Mouse (Mus musculus): ENCODE data around the gene Adamts20. TPM values are rescaled to one million over a fixed set of nuclear protein-coding genes. Genes with fewer than 3 reads are reported as not detected.
"Not testable (repeated sequence)": the region's sequence is repeated elsewhere in the genome, so short reads cannot be mapped to it uniquely, and the experiment has no call there.

Gene Adamts20
- under 1 TPM; 0.29 TPM for total RNA-seq (2021)
- long read RNA-seq, experiment 1: 0 reads
- long read RNA-seq, experiment 2, full-length matches to known transcripts: 1 of 1 reads
- long read RNA-seq, experiment 2, partial matches to known transcripts: 0 of 1 reads
- long read RNA-seq, experiment 2, other reads (novel, unspliced or antisense): 0 of 1 reads

- no peak for DNase-seq
- intact Hi-C loops (cut with DNase I): no loop called here
Observed at GRCm38 (mm10) chr15:94465318-94465717, at the start of gene Adamts20. Gene Adamts20 (minus strand): TSS chr15:94465418.

DNA sequence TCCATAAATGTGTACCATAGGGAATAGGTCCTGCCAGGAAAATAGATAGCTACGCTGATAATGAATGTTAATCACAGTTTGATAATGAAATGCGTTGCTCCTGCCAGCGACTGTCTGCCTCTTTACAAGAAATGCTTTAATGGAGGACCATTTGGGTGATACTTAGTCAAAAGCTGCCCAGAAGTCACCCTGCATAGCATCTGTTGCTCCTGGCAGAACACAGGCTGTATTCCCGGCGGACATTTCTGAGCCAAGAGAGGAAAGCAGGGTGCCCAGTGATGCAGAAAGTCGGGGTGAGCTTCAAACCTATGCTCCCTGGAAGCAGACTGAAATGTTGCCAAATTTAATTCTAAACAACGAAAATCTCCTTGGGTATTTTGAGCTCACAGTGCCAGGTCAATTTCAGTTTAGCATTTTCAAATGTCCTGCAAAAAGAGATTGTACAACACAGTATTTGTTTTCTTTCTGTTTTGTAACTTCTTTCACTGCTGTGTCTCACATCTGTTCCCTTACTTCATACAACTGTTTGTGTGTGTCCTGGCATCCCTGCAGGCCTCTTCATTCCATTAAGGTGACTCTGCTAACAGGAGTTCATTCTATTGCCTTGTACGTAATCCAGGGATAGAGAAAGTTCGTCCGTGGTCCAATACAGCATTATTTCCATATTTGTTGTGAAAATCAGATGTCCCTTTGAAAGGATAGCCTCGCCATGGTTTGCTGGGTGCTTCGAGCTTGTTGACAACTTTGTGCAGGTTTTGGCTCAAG, 38.4 kb upstream of the Adamts20 start:
- peak; percentile 8 to 19 for DNase-seq
- intact Hi-C loops (cut with DNase I): no loop called here

- intact Hi-C loops (cut with DNase I): no loop called here
- DNase-seq: no peak
Observed at GRCm38 (mm10) chr15:94499260-94499659, 34.0 kb upstream of the Adamts20 start.

GRCm38 (mm10) chr15:94495936-94496335, 30.7 kb upstream of the Adamts20 start:
- DNase-seq: no peak
- intact Hi-C loops (cut with DNase I): no loop called here

DNA sequence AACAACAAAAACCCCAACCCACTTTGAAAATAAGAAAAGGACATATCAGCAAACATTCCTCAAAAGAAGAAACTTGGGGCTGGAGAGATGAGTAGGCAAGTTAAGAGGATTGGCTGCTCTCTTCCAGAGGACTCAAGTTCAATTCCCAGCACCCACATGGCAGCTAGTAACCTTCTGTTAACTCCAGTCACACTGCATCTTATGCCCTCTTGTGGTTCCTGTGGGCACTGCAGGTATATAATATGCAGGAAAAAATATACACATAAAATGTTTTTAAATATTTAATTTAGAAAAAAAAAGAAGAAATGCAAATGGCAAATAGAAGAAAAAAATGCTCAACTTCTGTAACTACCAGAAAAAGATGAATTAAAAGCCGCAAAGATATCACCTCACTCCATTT, 29.2 kb upstream of the Adamts20 start:
- intact Hi-C loops (cut with DNase I): no loop called here
- DNase-seq: no peak

DNA sequence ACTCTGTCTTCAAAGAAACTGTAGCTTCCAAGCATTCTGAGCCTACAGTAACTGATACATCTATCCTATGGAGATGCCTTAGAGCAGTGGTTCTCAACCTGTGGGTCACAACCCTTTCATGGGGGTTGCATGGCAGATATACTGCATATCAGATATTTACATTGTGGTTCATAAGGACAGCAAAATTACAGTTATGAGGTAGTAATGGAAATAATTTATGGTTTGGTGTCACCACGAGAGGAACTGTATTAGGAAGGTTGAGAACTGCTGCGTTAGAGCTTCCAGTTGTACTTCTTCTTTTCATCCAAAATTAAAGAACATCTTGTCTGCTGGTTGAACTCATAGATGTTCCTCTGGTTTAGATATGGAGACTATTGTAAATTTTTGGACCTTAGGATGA, 24.2 kb upstream of the Adamts20 start:
- DNase-seq: no peak
- intact Hi-C loops (cut with DNase I): no loop called here

- intact Hi-C loops (cut with DNase I); DNase-seq: not testable (repeated sequence)
Observed at GRCm38 (mm10) chr15:94488028-94488427, 22.8 kb upstream of the Adamts20 start.

- intact Hi-C loops (cut with DNase I): no loop called here
- DNase-seq: no peak
Observed at GRCm38 (mm10) chr15:94482555-94482954, 17.3 kb upstream of the Adamts20 start.

- DNase-seq: no peak
- intact Hi-C loops (cut with DNase I): no loop called here
Observed at GRCm38 (mm10) chr15:94480792-94481191, 15.6 kb upstream of the Adamts20 start.

- no peak for DNase-seq
- intact Hi-C loops (cut with DNase I): no loop called here
Observed at GRCm38 (mm10) chr15:94480248-94480647, 15.0 kb upstream of the Adamts20 start.

- intact Hi-C loops (cut with DNase I): no loop called here
- no peak for DNase-seq
Observed at GRCm38 (mm10) chr15:94479513-94480136, 14.4 kb upstream of the Adamts20 start.

DNA sequence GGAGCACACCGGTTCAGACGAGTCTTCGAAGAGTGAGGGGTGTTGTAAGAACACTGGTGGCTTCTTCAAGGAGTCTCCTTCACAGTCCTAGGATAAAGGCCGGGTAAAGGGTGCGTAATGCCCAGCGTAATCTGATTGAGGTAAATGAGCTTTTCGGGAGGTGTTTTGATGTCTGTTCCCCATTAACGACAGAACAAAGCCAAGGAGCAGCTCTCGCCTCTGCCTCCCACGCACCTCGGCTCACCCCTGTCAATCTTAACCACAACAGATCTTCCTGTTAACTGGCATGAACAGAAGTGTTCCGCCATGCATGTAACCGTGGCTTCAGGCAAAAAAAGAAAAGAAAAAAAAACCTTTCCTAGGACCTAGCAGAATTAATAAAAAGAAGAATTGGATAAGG, 13.5 kb upstream of the Adamts20 start:
- no peak for DNase-seq
- intact Hi-C loops (cut with DNase I): no loop called here

DNA sequence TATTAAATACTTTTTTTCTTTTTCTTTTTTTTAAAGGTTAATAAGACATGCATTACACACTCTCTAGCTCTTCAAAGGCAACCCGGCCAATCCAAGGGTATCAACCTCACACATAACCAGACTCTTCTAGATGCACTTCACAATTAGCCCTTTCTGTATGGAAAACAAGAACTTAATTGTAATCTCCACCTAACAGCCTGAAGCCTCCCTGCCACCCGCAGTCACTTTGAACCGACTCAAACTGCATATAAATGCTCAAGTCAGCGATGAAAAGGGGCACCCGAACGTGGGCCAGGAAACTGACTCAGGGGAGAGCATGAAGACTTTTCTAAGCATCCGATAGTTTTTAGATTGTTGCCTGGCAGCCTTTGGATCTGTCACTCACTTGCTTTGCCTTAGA, 12.1 kb upstream of the Adamts20 start:
- intact Hi-C loops (cut with DNase I): no loop called here

DNA sequence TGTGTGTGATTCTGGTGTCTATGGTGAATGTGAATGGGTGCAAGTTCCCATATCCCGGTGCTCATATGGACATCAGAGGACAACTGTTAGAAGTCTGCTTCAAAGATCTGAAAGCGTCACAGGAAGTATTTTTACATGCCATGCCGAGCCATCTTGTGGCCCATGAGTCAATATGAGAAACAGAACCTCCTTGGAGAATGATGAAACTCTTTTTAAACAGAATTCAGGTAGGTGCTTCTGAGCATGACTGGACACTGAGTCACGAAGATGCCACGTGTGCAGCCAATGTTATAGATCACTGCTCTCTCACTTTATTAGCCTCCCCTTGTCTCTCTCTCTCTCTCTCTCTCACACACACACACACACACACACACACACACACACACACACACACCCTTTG, 10.8 kb upstream of the Adamts20 start:
- intact Hi-C loops (cut with DNase I): no loop called here
- no peak for DNase-seq

More for the DNA sequence above, 12.1 kb upstream of the Adamts20 start:
- DNase-seq: no peak

DNA sequence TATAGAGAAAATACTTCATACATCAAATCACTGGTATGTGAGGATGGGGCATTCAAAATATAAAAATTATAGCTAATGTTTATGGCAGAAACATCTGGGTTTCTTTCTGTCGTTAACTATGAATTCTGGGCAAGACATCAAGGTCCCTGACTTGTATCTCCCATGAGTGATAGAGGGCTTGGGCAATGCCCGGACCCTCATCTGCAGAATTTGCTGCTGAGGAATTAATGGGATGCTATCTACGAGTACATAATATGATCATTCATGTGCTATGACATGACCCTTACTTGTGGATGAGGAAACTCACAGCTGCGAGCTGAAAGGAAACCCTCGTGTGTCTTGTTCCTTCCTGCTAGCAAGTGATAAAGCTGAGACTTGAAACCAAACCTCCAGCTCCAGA, 5.1 kb upstream of the Adamts20 start:
- intact Hi-C loops (cut with DNase I): no loop called here

GRCm38 (mm10) chr15:94464881-94465280, 337 bp downstream of the Adamts20 start:
- DNase-seq: no peak
- intact Hi-C loops (cut with DNase I): no loop called here

More for the DNA sequence above, 5.1 kb upstream of the Adamts20 start:
- DNase-seq: no peak

DNA sequence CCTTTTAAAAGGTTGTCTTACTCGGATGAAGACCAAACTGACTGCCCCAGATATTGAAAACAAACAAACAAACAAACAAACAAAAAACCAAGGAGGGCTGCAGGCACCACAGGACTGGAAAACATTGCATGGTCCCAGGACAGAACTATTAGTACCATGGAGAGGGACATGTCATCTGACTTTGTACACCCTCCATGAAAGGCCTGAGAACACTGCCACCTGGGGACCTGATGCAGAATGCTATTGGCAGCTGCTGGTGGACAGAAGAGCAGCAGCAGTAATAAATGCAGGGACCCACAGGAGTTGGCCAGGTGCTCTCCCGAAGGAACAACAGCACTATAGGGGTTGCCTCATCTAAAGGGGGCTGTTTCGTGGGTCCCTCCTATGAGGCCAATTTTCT, 2.0 kb downstream of the Adamts20 start:
- DNase-seq: peak; percentile 10 to 40
- intact Hi-C loops (cut with DNase I): loop anchor here (2.0 kb wide), 1 partner anchor 198 kb away; no protein-coding TSS in a partner anchor

- no peak for DNase-seq
- intact Hi-C loops (cut with DNase I): loop anchor here (2.0 kb wide), 1 partner anchor 197 kb away; no protein-coding TSS in a partner anchor
Observed at GRCm38 (mm10) chr15:94462206-94462605, 3.0 kb downstream of the Adamts20 start.

GRCm38 (mm10) chr15:94461166-94461565, 4.1 kb downstream of the Adamts20 start:
- DNase-seq: no peak
- intact Hi-C loops (cut with DNase I): no loop called here

DNA sequence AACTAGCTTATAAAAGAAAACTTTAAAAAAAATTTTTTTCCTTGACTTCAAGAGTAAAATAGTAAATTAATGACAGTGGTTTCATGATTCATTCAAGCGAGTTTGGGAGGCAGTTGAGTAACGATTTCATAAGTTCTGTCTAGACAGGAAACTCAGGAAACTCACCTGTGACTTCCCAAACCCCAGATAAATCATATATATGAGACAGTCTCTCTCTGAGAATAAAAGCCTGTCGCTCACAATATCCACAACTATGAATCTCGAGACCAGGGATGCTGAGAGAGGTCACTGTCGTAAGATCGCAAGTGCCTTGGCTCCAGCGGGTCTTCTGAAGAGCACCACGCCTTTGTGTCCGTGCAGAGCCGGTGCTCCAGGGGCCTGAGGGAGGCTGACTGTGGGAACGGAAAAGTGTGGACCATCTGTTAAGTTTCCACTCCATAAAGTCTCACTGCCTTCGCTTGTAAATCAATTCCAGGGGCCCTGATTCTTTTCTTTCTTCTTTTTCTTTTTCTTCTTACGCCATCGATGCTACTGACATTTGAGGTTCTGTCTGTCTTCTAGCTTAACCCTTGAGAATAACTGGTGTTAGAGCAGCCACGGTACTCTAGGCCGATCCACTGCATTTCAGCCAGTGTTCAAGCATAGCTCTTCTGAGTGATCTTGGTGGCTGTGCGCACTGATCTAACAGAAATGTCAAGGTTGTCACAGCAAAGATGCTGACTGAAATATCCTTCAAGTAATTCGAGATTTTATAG, 7.4 kb downstream of the Adamts20 start:
- intact Hi-C loops (cut with DNase I): no loop called here
- DNase-seq: no peak

DNA sequence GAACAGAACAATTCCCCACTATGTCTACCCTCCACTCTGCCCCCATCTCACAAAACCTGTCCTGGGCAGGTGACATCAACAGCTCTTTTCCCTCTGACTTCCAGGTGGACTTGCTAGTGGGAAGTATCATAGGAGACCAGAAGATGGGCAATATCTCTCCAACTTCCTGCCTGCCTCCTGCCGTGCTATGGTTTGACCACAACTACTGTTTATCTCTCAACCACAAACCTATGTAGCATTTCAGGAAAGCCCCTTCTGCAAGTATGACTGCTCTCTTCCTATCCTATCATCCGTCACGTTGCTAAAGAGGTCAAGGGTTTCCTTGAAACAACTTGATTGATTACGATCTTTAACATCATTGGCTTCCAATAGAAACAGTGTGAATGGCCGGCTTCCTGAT, 12.4 kb downstream of the Adamts20 start:
- intact Hi-C loops (cut with DNase I): no loop called here
- DNase-seq: no peak

All from heart, postnatal 14 days (tissue).